Mouse (Mus musculus) C2C12 (cell line): Measurements from ENCODE around the gene Oxa1l. TPM values are rescaled to one million over a fixed set of nuclear protein-coding genes. Genes with fewer than 3 reads are reported as not detected.
"Not testable (repeated sequence)": the region's sequence is repeated elsewhere in the genome, so short reads cannot be mapped to it uniquely, and the experiment has no call there.

Source experiments
- H3K27me3 ChIP-seq: one replicate; pipeline ENCODE4 v1.6.1; 2011; ENCODE audit not compliant: control insufficient read depth, insufficient read depth, insufficient read length
- H3K36me3 ChIP-seq: one replicate; pipeline ENCODE4 v1.6.1; 2011; ENCODE audit not compliant: control insufficient read depth, insufficient read depth
- H3K4me3 ChIP-seq: one replicate; pipeline ENCODE4 v1.5.1; 2011; ENCODE audit warnings: mild to moderate bottlenecking, control low read depth; ENCODE audit not compliant: poor library complexity, insufficient read depth, severe bottlenecking
- H3K79me2 ChIP-seq: one replicate; pipeline ENCODE4 v1.6.1; 2011; ENCODE audit not compliant: control insufficient read depth, insufficient read depth
- H3K79me3 ChIP-seq: one replicate; pipeline ENCODE4 v1.6.1; 2011; ENCODE audit warnings: low read depth, control low read depth
- H3ac ChIP-seq: one replicate; pipeline ENCODE3; 2011; ENCODE audit warnings: low read depth; ENCODE audit not compliant: control insufficient read depth, insufficient read length
- CEBPB ChIP-seq: IDR thresholded peaks from one replicate; pipeline ENCODE4 v1.6.1; 2011; ENCODE audit warnings: low read depth, mild to moderate bottlenecking, control low read depth, moderate library complexity
- CTCF ChIP-seq: IDR thresholded peaks from one replicate; pipeline ENCODE4 v1.5.1; 2011; ENCODE audit not compliant: control insufficient read depth, insufficient read depth, insufficient read length
- FOSL1 ChIP-seq: IDR thresholded peaks from one replicate; pipeline ENCODE4 v1.8.0; 2011; ENCODE audit warnings: mild to moderate bottlenecking, low read length; ENCODE audit not compliant: poor library complexity, insufficient read depth, severe bottlenecking
- MAX ChIP-seq: IDR thresholded peaks from one replicate; pipeline ENCODE4 v1.6.1; 2011; ENCODE audit warnings: mild to moderate bottlenecking, control low read depth
- MYOD1 ChIP-seq: IDR thresholded peaks from one replicate; pipeline ENCODE4 v1.6.1; 2011; ENCODE audit warnings: low read depth; ENCODE audit not compliant: control insufficient read depth, insufficient read length
- MYOG ChIP-seq: IDR thresholded peaks from one replicate; pipeline ENCODE4 v1.6.1; 2011; ENCODE audit not compliant: control insufficient read depth, insufficient read length; ENCODE audit errors: extremely low read depth
- USF1 ChIP-seq: IDR thresholded peaks from one replicate; pipeline ENCODE4 v1.6.1; 2011; ENCODE audit warnings: low read depth, mild to moderate bottlenecking, control low read depth, moderate library complexity
- polyA plus RNA-seq: library from polyadenylated mRNA; unstranded; fragments of >200 nt; fragmentation: generic; extraction: Trizol; gene quantifications from one replicate; pipeline ENCODE4 v1.2.1, GENCODE M21; 2012; ENCODE audit warnings: missing spikeins

Gene Oxa1l
- polyA plus RNA-seq, 1 experiment = 54.8 TPM

DNA sequence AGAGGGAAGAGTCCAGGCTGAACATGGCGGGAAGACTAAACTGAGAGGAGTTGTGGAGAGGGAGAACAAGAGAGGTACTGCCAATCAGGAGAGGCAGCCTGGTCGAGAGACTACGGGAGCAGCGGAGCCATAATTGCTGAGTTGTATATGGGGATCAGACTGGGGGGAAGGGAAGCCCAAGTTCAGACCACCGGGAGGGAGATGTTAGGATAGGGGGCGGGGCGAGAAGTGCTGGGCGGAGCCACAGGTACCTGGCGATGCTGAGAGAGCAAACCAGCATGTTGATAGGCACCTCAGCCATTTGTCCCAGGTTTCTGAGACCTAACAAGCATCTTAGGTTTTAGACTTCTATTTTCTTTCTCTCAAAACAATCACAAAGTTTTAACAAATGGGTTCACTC lies 31.4 kb upstream of the Oxa1l start:
- peaks cover 3% of the 10 kb centered on the region for H3K27me3 ChIP-seq
- H3K79me2 ChIP-seq = no peaks in the 10 kb centered on the region
- H3K79me3 ChIP-seq = no peaks in the 10 kb centered on the region
- no peak overlapping the region for H3K4me3 ChIP-seq
- no peak overlapping the region for H3ac ChIP-seq
- TF ChIP-seq CEBPB (no peak), USF1 (no peak), MYOD1 (no peak), MAX (no peak), MYOG (no peak), CTCF (no peak), FOSL1 (no peak)
- H3K36me3 ChIP-seq = no peaks in the 10 kb centered on the region

DNA sequence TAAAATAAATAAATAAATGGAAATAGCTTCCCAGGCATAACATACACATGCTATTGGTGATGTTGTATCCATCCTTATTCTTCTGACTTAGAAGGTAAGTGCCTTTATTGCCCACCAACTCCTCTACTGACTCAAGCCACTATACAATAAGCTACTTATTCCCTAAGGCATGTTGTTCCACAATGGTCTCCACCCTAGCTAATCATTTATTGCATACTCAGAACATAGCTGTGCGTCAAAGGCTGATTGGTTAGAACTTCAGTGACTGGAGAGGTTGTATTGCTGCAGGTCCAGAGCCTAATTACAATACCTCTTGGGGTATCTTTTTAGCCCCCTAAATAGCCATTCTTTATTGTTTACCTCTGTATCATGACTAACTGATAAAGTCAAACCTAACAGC lies 29.5 kb upstream of the Oxa1l start:
- Histone ChIP-seq H3K79me2 (no peaks in the 10 kb centered on the region), H3K4me3 (no peak overlapping the region), H3K27me3 (peaks cover 3% of the 10 kb centered on the region), H3K79me3 (no peaks in the 10 kb centered on the region), H3K36me3 (no peaks in the 10 kb centered on the region), H3ac (no peak overlapping the region)
- TF ChIP-seq CEBPB = no peak
- TF ChIP-seq MYOG = no peak
- TF ChIP-seq MYOD1 = no peak
- TF ChIP-seq USF1 = no peak

DNA sequence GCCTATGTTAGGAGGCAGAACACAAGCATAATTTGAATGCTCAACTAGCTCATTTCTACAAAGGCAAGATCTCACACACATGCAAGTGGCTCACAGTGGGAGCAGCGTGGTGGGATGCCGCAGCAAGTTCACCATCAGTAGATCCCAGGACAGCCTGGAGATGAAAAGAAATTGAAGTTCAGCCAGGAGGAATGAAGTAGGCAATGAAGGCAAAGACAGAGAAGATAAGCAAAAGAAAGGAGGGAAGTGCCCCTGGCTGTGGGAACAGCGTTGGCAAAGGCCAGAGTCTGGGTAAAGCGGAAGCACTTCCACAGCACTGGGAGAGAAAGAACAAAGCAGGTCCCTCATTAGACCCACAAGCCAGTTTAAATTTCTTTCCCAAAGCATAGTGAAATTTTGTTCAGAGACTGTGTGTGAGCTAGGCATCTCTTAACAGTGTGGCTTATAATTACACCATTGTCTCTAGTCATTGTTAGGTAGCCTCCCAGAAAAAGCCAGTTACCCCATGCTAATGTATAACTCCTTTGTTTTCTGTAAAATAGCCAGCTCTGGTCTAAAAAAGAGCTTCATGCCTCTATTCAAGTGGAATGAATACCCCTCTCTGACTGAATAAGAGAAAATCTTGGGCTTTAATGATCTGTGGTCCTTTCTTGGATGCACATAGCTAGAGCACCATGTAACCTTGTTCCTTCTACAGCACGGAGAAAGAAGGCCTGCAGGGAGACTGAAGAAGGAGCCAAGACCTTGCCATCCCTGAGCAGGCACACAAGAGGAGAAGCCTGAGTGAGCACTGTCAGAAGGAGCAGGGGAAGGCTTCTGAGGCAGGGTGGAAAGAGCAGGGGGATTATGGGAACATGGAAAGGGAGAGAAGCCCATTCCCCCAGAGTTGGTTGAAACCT lies 28.2 kb upstream of the Oxa1l start:
- H3K27me3 ChIP-seq = peaks cover 3% of the 10 kb centered on the region
- TF ChIP-seq MYOD1 (no peak), MAX (no peak), CEBPB (no peak), FOSL1 (no peak), CTCF (no peak), USF1 (no peak), MYOG (no peak)
- H3K79me3 ChIP-seq = no peaks in the 10 kb centered on the region
- no peak overlapping the region for H3ac ChIP-seq
- no peak overlapping the region for H3K4me3 ChIP-seq
- H3K79me2 ChIP-seq = no peaks in the 10 kb centered on the region
- H3K36me3 ChIP-seq = no peaks in the 10 kb centered on the region

DNA sequence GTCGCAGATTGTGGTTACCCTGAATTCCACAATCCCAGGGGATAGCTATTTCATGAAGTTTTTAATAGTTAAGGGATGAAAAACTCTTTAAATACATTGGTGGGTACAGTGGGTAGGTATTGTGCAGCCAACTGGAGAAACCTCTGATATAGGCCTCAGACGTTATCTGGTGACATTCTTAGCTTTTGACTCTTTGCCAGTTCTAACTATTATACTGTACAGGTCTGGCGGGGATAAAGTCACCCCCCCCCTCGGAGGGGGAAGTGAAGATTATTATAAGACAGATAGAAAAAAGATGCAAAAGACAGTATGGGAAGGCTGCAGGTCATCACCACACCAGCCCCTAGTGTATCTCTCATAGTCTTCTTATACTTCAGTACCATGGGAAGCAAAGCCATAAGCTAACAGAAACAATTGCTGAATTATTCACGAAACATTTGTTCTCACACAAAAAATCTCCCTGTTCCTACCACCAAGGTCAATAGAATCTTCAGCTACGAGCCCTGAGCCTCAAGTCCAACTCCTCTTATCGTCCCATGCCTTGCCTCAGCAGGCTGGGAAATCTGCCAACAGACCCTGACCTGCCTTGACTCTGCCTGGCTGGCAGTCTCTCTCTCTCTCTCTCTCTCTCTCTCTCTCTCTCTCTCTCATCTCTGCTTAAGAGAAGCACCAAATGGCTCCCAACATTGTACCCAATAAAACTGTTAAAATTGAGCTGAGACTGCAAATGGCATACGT lies 27.0 kb upstream of the Oxa1l start:
- TF ChIP-seq CTCF (no peak), MYOG (no peak), USF1 (no peak), MYOD1 (no peak), CEBPB (no peak), MAX (no peak), FOSL1 (no peak)
- Histone ChIP-seq H3K36me3 (no peaks in the 10 kb centered on the region), H3ac (no peak overlapping the region), H3K79me2 (no peaks in the 10 kb centered on the region), H3K4me3 (no peak overlapping the region), H3K79me3 (no peaks in the 10 kb centered on the region), H3K27me3 (peaks cover 3% of the 10 kb centered on the region)

DNA sequence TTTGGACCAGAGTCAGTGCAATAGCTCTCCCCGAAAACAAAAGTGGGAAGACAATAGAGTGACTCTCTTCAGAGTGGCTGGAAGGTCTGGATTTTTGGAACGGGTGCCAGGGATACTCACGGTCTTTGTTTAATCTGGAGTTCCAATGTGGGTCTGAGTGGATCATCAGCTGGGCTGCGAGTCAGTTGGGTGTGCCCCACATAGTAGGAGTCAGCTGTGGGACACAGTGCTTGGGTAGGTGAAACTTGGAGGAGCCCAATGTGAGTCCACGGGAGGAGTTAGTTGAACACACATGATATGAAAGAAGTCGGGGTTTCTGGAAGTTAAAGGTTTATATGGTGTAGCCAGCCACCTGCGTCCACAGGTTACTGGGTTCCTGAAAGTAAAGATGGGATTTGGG lies 19.8 kb upstream of the Oxa1l start:
- Histone ChIP-seq H3K79me3 (no peaks in the 10 kb centered on the region), H3K27me3 (no peaks in the 10 kb centered on the region), H3K79me2 (no peaks in the 10 kb centered on the region), H3K36me3 (no peaks in the 10 kb centered on the region), H3K4me3 (no peak overlapping the region), H3ac (no peak overlapping the region)
- no peak for TF ChIP-seq MYOG
- TF ChIP-seq CEBPB = no peak
- no peak for TF ChIP-seq FOSL1
- no peak for TF ChIP-seq MAX
- no peak for TF ChIP-seq CTCF
- TF ChIP-seq USF1 = no peak
- no peak for TF ChIP-seq MYOD1

DNA sequence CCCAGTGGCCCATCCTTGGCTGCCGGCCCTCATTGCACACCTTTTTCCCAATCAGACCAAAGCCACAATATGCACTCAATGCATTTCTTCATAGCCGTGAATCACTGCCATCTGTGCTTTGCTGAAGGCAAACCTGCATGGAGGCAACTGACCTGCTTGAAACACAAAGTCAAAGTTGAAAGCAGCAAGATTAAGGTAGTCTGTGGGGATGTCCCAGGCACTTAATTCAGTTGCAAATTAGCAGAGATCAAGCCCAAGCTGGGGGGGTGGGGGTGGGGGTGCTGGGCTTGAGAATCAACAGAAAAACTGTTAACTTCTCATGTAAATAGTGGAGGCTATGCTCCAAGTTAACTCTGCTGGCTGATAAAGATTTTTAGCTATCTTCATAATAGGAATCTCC lies 18.8 kb upstream of the Oxa1l start:
- H3K79me3 ChIP-seq, H3ac ChIP-seq, H3K4me3 ChIP-seq, H3K36me3 ChIP-seq, H3K79me2 ChIP-seq, H3K27me3 ChIP-seq: not testable (repeated sequence)

DNA sequence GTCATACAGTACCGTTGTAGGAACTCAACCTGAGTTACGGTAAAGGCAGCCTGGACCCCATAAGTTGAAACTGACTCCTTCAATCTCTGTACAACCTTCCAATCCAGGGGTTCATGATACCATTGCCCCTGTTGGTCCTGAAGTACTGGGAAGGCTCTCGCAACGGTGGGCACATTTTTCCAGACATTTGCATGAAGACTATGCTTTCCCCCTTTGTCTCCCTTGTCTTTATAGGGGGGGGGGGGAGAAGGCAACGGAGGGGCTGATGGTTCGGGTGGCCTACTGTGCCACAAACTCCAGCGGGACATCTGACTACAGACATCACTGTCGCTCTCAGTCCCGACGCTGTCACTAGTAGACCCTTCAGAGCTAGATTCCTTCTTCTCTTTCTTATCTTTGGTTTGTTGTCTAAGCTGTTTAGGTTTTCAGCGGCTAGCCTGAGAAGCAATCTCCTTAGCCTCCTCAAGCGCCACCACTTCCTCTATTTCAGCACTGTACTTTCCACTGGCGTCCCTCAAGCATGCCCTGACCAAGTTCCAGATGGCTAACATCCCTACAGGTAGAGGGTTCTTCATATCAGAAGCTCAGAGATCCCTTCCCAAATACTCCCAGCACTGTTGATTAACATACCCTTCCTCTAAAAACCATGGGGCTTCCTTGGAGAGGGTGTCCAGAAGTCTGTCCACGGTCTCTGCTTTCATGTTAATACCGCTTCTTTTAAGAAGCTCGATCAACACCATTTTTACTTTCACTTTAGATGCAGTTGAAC lies 9.7 kb upstream of the Oxa1l start:
- H3ac ChIP-seq, H3K79me2 ChIP-seq, H3K4me3 ChIP-seq, H3K79me3 ChIP-seq, H3K36me3 ChIP-seq, H3K27me3 ChIP-seq: not testable (repeated sequence)
